Mouse (Mus musculus): ENCODE results near the gene Dennd4b.
"Not testable (repeated sequence)": the region's sequence is repeated elsewhere in the genome, so short reads cannot be mapped to it uniquely, and the experiment has no call there.

The Dennd4b gene

DNA sequence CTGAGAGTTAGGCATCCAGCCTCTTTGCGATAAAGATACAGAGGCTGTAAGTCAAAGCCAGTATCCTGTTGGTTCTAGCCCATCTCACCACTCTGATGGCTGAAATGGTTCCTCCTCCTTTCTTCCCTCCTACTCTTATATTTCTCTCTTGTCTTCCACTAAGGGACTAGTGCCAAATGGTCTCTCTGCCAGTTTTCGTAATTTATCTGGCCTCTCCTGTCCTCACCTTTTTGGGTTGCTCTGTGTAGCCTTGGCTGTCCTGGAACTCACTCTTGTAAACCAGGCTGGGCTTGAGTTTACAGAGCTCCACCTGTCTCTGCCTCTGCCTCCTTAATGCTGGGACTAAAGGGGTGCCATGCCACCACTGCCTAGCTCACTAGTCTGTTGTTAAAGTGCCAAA lies 12.3 kb upstream of the Dennd4b start:
- DNase-seq (ENCODE audit: low read depth in 1 of 2, low spot score in 2 of 2) = not testable (repeated sequence)

DNA sequence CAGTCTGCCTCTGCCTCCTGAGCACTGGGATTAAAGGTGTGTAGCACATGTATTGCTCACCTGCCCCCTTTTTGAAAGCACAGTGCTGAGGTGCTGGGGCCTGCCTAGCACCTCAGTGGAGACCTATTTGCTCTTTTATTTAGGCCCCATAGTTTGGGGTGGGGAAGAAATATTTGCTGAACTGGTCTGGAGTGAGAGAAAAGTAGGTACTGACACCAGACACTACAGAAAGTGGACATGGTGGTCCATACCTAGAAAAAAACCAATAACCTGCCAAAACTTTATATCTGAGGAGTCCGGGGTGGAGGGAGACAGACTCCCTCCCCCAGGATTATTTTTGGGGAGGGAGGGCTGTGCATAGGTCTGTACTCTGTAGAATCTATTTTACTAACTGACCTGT lies 11.8 kb upstream of the Dennd4b start:
- DNase-seq (ENCODE audit: low read depth in 1 of 2, low spot score in 2 of 2) = not testable (repeated sequence)

- DNase-seq (ENCODE audit: low read depth in 1 of 2, low spot score in 2 of 2) = peak; percentile 82 to 84
These were observed 11.1 kb upstream of the Dennd4b start, which contains the start of gene Crtc2 for GRCm38 (mm10) chr3:90253653-90254418. Gene Crtc2 (plus strand): TSS chr3:90254163.

GRCm38 (mm10) chr3:90254419-90255193 lies 10.4 kb upstream of the Dennd4b start:
- DNase-seq (ENCODE audit: low read depth in 1 of 2, low spot score in 2 of 2) = no peak

DNA sequence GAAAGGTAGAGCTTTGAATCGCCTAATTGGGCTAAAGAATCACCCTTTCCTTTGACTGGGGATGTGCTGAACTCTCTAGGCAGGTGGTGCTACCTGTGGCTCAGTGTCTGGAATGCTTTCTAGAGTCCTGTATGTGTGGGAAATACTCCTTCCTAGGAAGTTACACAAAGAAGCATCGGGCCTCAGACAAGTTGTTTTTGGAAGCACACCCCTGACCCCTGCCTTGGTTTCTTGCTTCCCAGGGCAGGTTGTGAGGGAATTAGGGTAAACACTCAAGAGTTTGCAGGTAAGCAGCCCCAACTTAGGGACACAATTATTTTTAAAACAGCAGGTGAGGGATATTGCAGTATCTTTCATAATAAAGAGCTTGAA lies 9.8 kb upstream of the Dennd4b start:
- no peak for DNase-seq (ENCODE audit: low read depth in 1 of 2, low spot score in 2 of 2)

- no peak for DNase-seq (ENCODE audit: low read depth in 1 of 2, low spot score in 2 of 2)
These were observed 9.1 kb upstream of the Dennd4b start for GRCm38 (mm10) chr3:90255784-90256353.

GRCm38 (mm10) chr3:90256731-90257530 lies 8.1 kb upstream of the Dennd4b start:
- no peak for DNase-seq (ENCODE audit: low read depth in 1 of 2, low spot score in 2 of 2)

- DNase-seq (ENCODE audit: low read depth in 1 of 2, low spot score in 2 of 2) = no peak
These were observed 6.5 kb upstream of the Dennd4b start for GRCm38 (mm10) chr3:90258521-90258920.

DNA sequence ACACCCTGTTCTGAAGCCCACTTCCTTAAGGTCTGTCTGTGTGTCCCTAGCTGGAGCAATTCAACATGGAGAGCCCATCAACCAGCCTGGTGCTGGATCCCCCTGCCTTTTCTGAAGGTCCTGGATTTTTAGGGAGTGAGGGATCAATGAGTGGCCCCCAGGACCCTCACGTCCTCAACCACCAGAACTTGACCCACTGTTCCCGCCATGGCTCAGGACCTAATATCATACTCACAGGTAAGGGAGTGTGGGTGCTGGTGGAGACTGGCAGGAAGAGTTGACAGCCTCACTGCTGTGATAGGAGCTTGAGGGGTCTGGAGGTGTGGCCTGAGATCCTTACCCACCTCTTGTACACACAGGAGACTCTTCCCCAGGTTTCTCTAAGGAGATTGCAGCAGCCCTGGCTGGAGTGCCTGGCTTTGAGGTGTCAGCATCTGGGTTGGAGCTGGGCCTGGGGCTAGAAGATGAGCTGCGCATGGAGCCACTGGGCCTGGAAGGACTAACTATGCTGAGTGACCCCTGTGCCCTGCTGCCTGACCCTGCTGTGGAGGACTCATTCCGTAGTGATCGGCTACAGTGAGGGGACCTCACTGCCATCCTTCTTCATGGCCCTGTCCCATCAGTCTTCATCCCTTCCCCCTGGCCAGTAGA lies 1.7 kb upstream of the Dennd4b start:
- no peak for DNase-seq (ENCODE audit: low read depth in 1 of 2, low spot score in 2 of 2)

DNA sequence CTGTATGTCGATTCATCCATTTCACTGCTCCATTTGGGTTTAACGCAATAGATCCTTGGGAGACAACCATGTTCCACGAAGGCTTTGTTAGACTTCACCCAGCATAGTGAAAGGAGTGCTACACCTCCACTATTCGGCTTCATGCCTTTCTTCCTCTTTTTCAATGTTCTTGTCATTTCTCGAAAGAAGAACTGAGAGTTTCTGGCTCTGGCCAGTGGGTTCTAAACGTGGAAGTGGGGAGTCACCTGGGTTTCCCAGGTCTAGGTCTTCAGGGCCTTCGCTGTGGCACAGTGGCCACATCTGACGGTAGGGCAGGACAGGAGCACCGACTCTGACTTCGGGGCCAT lies 325 bp upstream of the Dennd4b start:
- DNase-seq (ENCODE audit: low read depth in 1 of 2, low spot score in 2 of 2) = peak in 1 of 2 experiments; percentile 75

- DNase-seq (ENCODE audit: low read depth in 1 of 2, low spot score in 2 of 2) = peak in 1 of 2 experiments; percentile 70
These were observed 1.2 kb downstream of the Dennd4b start for GRCm38 (mm10) chr3:90265932-90266741.

GRCm38 (mm10) chr3:90266901-90267775 lies 2.2 kb downstream of the Dennd4b start:
- DNase-seq (ENCODE audit: low read depth in 1 of 2, low spot score in 2 of 2) = no peak

- DNase-seq (ENCODE audit: low read depth in 1 of 2, low spot score in 2 of 2) = no peak
These were observed 3.2 kb downstream of the Dennd4b start for GRCm38 (mm10) chr3:90268190-90268589.

DNA sequence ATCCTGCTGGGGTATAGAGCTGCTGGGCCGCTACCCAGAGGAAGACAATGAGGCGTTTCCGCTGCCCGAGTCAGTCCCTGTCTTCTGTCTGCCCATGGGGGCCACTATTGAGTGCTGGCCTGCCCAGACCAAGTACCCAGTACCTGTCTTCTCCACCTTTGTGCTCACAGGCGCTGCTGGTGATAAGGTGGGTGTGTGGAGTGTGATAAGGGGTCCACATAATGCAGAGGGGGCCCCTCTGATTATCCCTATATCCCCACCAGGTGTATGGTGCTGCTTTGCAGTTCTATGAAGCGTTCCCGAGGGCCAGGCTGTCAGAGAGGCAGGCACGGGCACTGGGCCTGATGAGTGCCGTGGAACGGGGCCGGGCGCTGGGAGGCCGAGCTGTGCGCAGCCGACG lies 4.0 kb downstream of the Dennd4b start:
- DNase-seq (ENCODE audit: low read depth in 1 of 2, low spot score in 2 of 2) = no peak

DNA sequence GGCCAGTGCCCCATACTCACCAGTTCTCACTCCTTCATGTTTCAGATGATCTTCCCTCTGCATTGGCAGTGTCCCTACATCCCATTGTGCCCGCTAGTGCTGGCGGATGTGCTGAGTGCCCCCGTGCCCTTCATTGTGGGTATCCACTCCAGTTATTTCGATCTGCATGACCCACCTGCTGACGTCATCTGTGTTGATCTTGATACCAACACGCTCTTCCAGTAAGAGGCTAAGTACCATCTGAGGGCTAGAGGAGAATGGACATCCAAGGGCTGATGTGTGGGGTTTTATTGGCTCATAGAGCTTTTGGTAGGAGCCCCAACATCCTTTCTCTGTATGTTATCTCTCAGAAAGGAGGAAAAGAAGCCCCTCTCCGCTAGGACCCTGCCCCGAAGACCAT lies 5.8 kb downstream of the Dennd4b start:
- DNase-seq (ENCODE audit: low read depth in 1 of 2, low spot score in 2 of 2) = no peak

- no peak for DNase-seq (ENCODE audit: low read depth in 1 of 2, low spot score in 2 of 2)
These were observed 7.2 kb downstream of the Dennd4b start for GRCm38 (mm10) chr3:90272170-90272569.

- no peak for DNase-seq (ENCODE audit: low read depth in 1 of 2, low spot score in 2 of 2)
These were observed 8.9 kb downstream of the Dennd4b start for GRCm38 (mm10) chr3:90273855-90274254.

- no peak for DNase-seq (ENCODE audit: low read depth in 1 of 2, low spot score in 2 of 2)
These were observed 10.3 kb downstream of the Dennd4b start for GRCm38 (mm10) chr3:90275286-90275685.

GRCm38 (mm10) chr3:90276858-90277257 lies 11.9 kb downstream of the Dennd4b start:
- no peak for DNase-seq (ENCODE audit: low read depth in 1 of 2, low spot score in 2 of 2)

All from monocyte, adult 2 months (primary cell).